Mouse (Mus musculus) liver, embryonic 14.5 days (tissue): Measurements from ENCODE around the gene Fat3.

Experiments
- CTCF ChIP-seq: IDR thresholded peaks from 2 replicates; pipeline ENCODE4 v1.5.1; 2016; ENCODE audit warnings: antibody characterized with exemption, low read depth, control low read depth
- EP300 ChIP-seq: IDR thresholded peaks from 2 replicates; pipeline ENCODE4 v1.6.1; 2016; ENCODE audit warnings: antibody characterized with exemption, low read depth

GRCm38 (mm10) chr9:16307789-16308188 lies 193.3 kb downstream of the Fat3 start:
- TF ChIP-seq EP300 (no peak), CTCF (no peak)
